Mouse (Mus musculus): ENCODE results near the gene Hltf.

- no peak for TF ChIP-seq GATA1 (IDR thresholded peaks at IDR 0.05; ENCODE audit: borderline replicate concordance, low read length)
- no peak for TF ChIP-seq FLI1 (IDR thresholded peaks at IDR 0.05; ENCODE audit: low read length)
These were observed 29.0 kb upstream of the Hltf start for GRCm38 (mm10) chr3:20028640-20029039.

All from megakaryocyte, embryonic 14.5 days (primary cell).